Mouse (Mus musculus): Measurements from ENCODE around the gene Cd200r1. TPM values are rescaled to one million over a fixed set of nuclear protein-coding genes. Genes with fewer than 3 reads are reported as not detected.

The Cd200r1 gene
- polyA plus RNA-seq, 1 experiment from 2014 or later: 0.66 TPM

DNA sequence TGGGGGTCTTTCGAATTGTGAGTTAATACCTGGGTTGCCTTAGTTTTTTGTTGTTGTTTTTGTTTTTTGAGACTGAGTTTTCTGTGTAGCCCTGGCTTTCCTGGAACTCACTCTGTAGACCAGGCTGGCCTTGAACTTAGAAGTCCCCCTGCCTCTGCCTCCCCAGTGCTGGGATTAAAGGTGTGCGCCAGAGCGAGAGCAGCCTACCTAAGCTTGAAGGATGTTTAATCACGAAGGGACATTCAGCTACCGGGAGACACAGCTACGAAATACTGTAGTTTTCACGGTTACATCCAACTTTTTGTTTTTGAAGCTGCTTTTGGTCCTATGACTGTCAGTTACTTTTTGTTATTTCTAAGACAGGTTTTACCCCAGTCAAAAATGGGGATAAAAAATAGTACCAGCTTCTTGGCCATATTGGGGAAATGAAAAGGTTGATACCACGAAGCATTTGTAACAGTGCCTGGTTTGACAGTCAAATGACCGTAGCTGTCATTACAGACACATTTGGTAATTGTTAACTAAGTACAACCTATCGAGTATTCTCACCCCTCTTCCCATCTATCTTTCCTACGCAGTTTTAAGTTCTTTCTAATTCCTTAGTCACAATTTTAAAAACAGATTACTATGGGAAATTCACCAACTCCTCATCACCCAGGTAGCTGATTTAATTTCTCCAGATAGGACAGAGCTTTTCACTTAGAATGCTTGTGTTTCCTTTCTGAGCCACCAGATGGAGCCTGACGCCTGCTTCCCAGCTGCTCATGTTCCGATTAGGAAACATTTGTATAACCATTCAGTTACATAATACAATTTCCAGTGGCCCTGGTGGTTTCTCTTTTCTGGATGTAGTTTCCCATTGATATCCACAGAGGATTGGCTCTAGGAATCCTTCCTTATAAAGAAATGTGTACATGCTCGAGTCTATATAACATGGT, 40.0 kb upstream of the Cd200r1 start:
- peak overlapping the region; percentile 88 for H3K4me2 ChIP-seq (replicated peaks; ENCODE audit: low read depth, low read length)
- peaks cover 27% of the 10 kb centered on the region for H3K4me1 ChIP-seq (ENCODE audit: insufficient read depth, low read length)
- peak overlapping the region; percentile 66 for H3K4me3 ChIP-seq (ENCODE audit: low read length)
- H3K9ac ChIP-seq (replicated peaks; ENCODE audit: low read length): peak overlapping the region; percentile 86
- WGBS: 44% methylated on average over 14 of the region's 14 CpGs
- no peaks in the 10 kb centered on the region for H3K9me3 ChIP-seq (ENCODE audit: low read length)
- H3K36me3 ChIP-seq (ENCODE audit: insufficient read depth, low read length): peaks cover 7% of the 10 kb centered on the region
- H3K27me3 ChIP-seq (ENCODE audit: insufficient read depth, low read length): no peaks in the 10 kb centered on the region
- H3K27ac ChIP-seq (ENCODE audit: low read length): peak overlapping the region; percentile 95
- ATAC-seq (ENCODE audit: low FRiP score, low TSS enrichment): no peak

DNA sequence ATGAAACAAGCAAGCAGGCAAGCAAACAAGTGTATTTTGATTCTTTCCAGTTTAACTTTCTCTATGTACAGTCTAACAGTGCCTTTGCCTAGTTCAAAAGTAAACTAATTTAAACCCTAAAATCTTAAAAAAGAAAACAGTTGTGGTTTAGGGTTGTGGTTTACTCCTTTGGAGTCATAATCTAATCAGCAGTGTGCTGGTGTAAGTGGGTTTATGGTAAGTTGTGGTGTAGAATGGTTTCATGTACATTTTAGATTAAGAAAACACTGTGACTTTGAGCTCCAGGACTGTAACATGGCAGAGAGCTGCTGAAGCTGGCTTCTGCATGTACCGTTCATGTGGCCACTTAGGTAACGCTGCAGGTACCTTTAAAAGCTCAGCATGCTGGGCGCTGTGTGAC, 38.0 kb upstream of the Cd200r1 start:
- no peak overlapping the region for H3K27ac ChIP-seq (ENCODE audit: low read length)
- H3K9me3 ChIP-seq (ENCODE audit: low read length): no peaks in the 10 kb centered on the region
- H3K36me3 ChIP-seq (ENCODE audit: insufficient read depth, low read length): peaks cover 20% of the 10 kb centered on the region
- H3K27me3 ChIP-seq (ENCODE audit: insufficient read depth, low read length): no peaks in the 10 kb centered on the region
- WGBS: 99% methylated on average over 3 of the region's 3 CpGs
- peaks cover 26% of the 10 kb centered on the region for H3K4me1 ChIP-seq (ENCODE audit: insufficient read depth, low read length)
- H3K9ac ChIP-seq (replicated peaks; ENCODE audit: low read length): no peak overlapping the region
- H3K4me3 ChIP-seq (ENCODE audit: low read length): no peak overlapping the region
- ATAC-seq (ENCODE audit: low FRiP score, low TSS enrichment): no peak
- no peak overlapping the region for H3K4me2 ChIP-seq (replicated peaks; ENCODE audit: low read depth, low read length)

DNA sequence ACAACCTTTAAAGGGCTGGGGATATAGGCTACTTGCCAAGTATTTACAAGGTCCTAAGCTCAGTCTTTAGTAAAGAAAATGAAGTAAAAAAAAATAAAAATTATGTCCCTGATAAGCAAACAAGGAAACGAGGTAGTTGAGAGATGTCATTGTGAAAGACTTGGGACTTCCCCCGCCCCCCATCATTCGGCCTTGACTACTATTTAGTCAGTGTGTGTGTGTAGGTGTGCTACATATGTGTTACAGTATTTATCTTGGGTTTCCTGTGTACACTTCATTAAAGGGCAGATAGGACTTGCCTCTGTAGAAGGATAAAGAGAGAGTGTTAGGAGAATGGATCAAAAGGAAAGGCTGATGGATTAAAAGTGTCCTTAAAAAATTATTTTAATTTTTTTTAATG, 31.5 kb upstream of the Cd200r1 start:
- no peak overlapping the region for H3K4me3 ChIP-seq (ENCODE audit: low read length)
- no peak for ATAC-seq (ENCODE audit: low FRiP score, low TSS enrichment)
- peaks cover 71% of the 10 kb centered on the region for H3K36me3 ChIP-seq (ENCODE audit: insufficient read depth, low read length)
- H3K4me1 ChIP-seq (ENCODE audit: insufficient read depth, low read length): no peaks in the 10 kb centered on the region
- H3K4me2 ChIP-seq (replicated peaks; ENCODE audit: low read depth, low read length): no peak overlapping the region
- WGBS: 83% methylated on average over 3 of the region's 3 CpGs
- no peaks in the 10 kb centered on the region for H3K9me3 ChIP-seq (ENCODE audit: low read length)
- no peak overlapping the region for H3K27ac ChIP-seq (ENCODE audit: low read length)
- H3K9ac ChIP-seq (replicated peaks; ENCODE audit: low read length): no peak overlapping the region
- H3K27me3 ChIP-seq (ENCODE audit: insufficient read depth, low read length): no peaks in the 10 kb centered on the region

DNA sequence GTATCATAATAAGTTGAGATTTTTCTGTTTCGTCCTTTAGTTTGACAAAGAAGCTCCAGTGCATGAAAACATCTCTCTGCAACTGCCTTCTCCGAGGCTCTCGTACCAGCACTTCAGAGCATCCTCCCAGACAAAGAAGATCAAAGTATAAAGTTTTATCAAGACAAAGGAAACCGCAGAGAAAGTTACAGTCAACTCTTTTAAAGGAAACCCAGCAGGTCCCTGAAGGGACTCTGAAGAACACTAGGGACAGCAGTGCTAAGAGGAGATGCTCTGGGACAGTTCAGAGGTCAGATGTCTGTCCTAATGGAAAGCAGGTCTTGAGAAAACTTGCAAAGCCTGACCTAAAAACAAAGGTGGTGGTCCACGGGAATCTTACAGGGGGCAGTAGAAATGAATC, 29.9 kb upstream of the Cd200r1 start:
- Histone ChIP-seq H3K9me3 (ENCODE audit: low read length) (no peaks in the 10 kb centered on the region), H3K27ac (ENCODE audit: low read length) (no peak overlapping the region), H3K4me1 (ENCODE audit: insufficient read depth, low read length) (no peaks in the 10 kb centered on the region), H3K27me3 (ENCODE audit: insufficient read depth, low read length) (no peaks in the 10 kb centered on the region), H3K4me2 (replicated peaks; ENCODE audit: low read depth, low read length) (no peak overlapping the region), H3K9ac (replicated peaks; ENCODE audit: low read length) (no peak overlapping the region), H3K36me3 (ENCODE audit: insufficient read depth, low read length) (peaks cover 73% of the 10 kb centered on the region), H3K4me3 (ENCODE audit: low read length) (no peak overlapping the region)
- WGBS: 91% methylated on average over 5 of the region's 5 CpGs
- no peak for ATAC-seq (ENCODE audit: low FRiP score, low TSS enrichment)

DNA sequence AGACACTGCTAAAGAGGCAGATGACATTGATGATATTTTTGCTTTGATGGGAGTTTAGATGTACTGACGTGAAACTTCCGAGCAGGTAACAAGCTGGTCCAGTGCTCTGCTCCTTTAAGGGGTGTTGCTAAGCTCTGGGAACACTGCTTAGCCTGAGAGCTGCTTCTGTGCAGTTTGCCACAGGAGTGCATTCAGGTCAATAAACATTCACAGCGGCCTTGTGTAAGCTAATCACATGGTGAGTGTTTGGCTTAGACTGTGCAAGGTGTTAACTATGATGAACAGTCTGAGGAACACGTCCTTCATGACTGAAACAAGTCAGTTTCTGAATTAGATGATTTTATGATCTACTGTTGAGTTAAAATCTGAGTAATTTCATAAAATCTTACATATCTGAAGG, 29.4 kb upstream of the Cd200r1 start:
- ATAC-seq (ENCODE audit: low FRiP score, low TSS enrichment): no peak
- peaks cover 73% of the 10 kb centered on the region for H3K36me3 ChIP-seq (ENCODE audit: insufficient read depth, low read length)

DNA sequence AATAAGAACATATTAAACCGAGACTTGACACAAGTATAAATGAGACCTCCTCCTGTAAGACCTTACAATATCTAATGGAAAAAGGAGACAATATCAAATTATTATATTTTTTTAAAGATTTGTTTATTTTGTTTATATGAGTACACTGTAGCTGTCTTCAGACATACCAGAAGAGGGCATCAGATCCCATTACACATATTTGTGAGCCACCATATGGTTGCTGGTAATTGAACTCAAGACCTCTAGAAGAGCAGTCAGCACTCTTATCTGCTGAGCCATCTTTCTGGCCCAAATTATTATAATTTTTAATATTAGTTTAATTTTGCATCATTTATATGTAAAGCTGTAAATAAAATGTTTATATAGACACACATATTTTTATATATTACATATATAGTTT, 22.8 kb upstream of the Cd200r1 start:
- Histone ChIP-seq H3K9ac (replicated peaks; ENCODE audit: low read length) (no peak overlapping the region), H3K4me3 (ENCODE audit: low read length) (no peak overlapping the region), H3K4me1 (ENCODE audit: insufficient read depth, low read length) (peaks cover 17% of the 10 kb centered on the region), H3K36me3 (ENCODE audit: insufficient read depth, low read length) (peaks cover 26% of the 10 kb centered on the region), H3K4me2 (replicated peaks; ENCODE audit: low read depth, low read length) (no peak overlapping the region), H3K9me3 (ENCODE audit: low read length) (no peaks in the 10 kb centered on the region), H3K27me3 (ENCODE audit: insufficient read depth, low read length) (no peaks in the 10 kb centered on the region), H3K27ac (ENCODE audit: low read length) (no peak overlapping the region)
- no peak for ATAC-seq (ENCODE audit: low FRiP score, low TSS enrichment)
- whole genome bisulfite sequencing: 95% methylated on average over 1 of the region's 1 CpGs

More for the DNA sequence above, 29.4 kb upstream of the Cd200r1 start:
- no peak overlapping the region for H3K4me3 ChIP-seq (ENCODE audit: low read length)
- H3K4me1 ChIP-seq (ENCODE audit: insufficient read depth, low read length): no peaks in the 10 kb centered on the region
- no peak overlapping the region for H3K9ac ChIP-seq (replicated peaks; ENCODE audit: low read length)
- no peaks in the 10 kb centered on the region for H3K9me3 ChIP-seq (ENCODE audit: low read length)
- 80% methylated on average over 4 of the region's 4 CpGs for WGBS
- no peaks in the 10 kb centered on the region for H3K27me3 ChIP-seq (ENCODE audit: insufficient read depth, low read length)
- no peak overlapping the region for H3K27ac ChIP-seq (ENCODE audit: low read length)
- H3K4me2 ChIP-seq (replicated peaks; ENCODE audit: low read depth, low read length): no peak overlapping the region

DNA sequence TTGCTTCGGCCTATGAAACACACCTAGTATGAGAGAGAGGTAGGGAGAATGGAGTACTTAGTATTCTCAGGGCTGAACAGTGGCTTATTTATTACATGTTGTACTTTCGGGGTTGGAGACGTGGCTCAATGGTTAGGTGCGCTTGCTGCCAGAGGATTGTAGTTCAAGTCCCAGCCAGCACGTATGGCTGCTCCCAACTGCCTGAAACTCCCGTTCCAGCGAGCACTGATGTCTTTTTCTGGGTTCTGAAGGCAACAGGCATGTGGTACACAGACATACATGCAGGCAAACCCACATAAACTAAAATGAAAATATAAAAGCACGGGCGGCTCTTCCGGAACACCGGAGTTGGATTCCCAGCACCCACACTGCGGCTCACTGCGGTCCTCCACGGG, 20.1 kb upstream of the Cd200r1 start:
- 6% methylated on average over 14 of the region's 14 CpGs for WGBS
- Histone ChIP-seq H3K4me3 (ENCODE audit: low read length) (peak overlapping the region; percentile 82), H3K27ac (ENCODE audit: low read length) (peak overlapping the region; percentile 97), H3K36me3 (ENCODE audit: insufficient read depth, low read length) (peaks cover 10% of the 10 kb centered on the region), H3K4me2 (replicated peaks; ENCODE audit: low read depth, low read length) (peak overlapping the region; percentile 89), H3K9me3 (ENCODE audit: low read length) (no peaks in the 10 kb centered on the region), H3K9ac (replicated peaks; ENCODE audit: low read length) (peak overlapping the region; percentile 84), H3K27me3 (ENCODE audit: insufficient read depth, low read length) (no peaks in the 10 kb centered on the region), H3K4me1 (ENCODE audit: insufficient read depth, low read length) (peaks cover 17% of the 10 kb centered on the region)
- no peak; the same call in 1 of the 2 replicates for ATAC-seq (ENCODE audit: low FRiP score, low TSS enrichment)

DNA sequence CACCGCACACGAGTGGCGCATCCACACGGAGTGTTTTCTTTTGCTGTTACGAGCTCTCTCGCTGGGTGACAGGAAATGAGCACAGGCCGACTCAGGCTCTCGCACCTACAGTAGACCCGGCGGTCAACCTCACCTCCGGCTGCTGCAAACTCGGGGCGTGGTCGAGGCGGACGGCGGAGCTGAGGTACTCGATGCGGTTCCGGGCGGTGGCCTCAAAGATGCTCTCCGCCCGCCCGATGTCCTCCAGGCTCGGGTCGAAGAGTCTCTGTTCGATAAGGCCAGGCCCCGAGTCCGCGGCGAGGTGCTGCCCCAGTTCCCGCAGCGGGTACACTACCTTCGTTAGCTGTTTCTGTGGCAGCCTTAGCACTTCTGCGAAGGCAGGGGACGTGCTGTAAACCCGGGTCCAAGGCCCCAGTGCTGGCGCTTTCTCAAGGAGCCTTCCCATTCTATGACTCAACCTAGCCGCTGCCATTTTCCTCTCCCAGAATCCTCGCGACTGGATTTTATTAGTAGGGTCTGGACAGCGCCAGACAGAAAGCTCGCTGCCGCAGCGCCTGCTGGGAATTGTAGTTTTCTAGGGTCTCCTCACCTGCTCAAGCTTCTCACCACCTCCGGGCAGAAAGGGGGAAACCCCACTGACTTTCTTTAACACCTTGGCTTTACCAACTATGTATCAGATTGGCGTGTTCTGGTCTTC, 19.5 kb upstream of the Cd200r1 start, which contains the start of gene Gtpbp8:
Gtpbp8 (minus strand) TSS at position 498 of the 697 bp plus-strand sequence.
- Histone ChIP-seq H3K9me3 (ENCODE audit: low read length) (no peaks in the 10 kb centered on the region), H3K36me3 (ENCODE audit: insufficient read depth, low read length) (peaks cover 10% of the 10 kb centered on the region), H3K4me1 (ENCODE audit: insufficient read depth, low read length) (peaks cover 17% of the 10 kb centered on the region), H3K9ac (replicated peaks; ENCODE audit: low read length) (peak within 1 kb of the TSS; percentile 84), H3K4me3 (ENCODE audit: low read length) (peak within 1 kb of the TSS; percentile 82), H3K27ac (ENCODE audit: low read length) (peak within 1 kb of the TSS; percentile 97), H3K4me2 (replicated peaks; ENCODE audit: low read depth, low read length) (peak within 1 kb of the TSS; percentile 89), H3K27me3 (ENCODE audit: insufficient read depth, low read length) (no peaks in the 10 kb centered on the region)
- under 1% methylated on average over 47 of the region's 47 CpGs for WGBS
- peak; percentile 97 for ATAC-seq (ENCODE audit: low FRiP score, low TSS enrichment)

DNA sequence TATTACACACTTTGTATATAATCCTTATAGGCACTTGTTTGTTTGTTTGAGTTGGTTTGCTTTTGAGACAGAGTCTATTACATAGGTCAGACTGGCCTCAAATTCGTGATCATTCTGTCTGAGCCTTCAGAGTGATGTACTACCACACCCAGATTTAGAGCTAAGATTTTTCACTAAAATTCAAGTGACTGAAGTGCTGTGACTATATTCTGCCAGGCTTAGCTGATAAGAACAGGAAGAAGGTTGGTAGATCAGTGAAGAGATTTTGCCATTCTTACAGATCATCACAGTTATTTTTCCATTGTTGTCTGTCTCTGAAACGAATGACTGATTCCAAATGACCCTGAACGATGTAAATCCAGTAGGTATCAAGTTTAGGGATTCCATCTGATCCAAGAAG, 17.5 kb upstream of the Cd200r1 start:
- Histone ChIP-seq H3K4me1 (ENCODE audit: insufficient read depth, low read length) (peaks cover 17% of the 10 kb centered on the region), H3K4me3 (ENCODE audit: low read length) (no peak overlapping the region), H3K27me3 (ENCODE audit: insufficient read depth, low read length) (no peaks in the 10 kb centered on the region), H3K9me3 (ENCODE audit: low read length) (no peaks in the 10 kb centered on the region), H3K4me2 (replicated peaks; ENCODE audit: low read depth, low read length) (no peak overlapping the region), H3K36me3 (ENCODE audit: insufficient read depth, low read length) (no peaks in the 10 kb centered on the region), H3K27ac (ENCODE audit: low read length) (no peak overlapping the region), H3K9ac (replicated peaks; ENCODE audit: low read length) (no peak overlapping the region)
- ATAC-seq (ENCODE audit: low FRiP score, low TSS enrichment): no peak
- 58% methylated on average over 3 of the region's 3 CpGs for WGBS

DNA sequence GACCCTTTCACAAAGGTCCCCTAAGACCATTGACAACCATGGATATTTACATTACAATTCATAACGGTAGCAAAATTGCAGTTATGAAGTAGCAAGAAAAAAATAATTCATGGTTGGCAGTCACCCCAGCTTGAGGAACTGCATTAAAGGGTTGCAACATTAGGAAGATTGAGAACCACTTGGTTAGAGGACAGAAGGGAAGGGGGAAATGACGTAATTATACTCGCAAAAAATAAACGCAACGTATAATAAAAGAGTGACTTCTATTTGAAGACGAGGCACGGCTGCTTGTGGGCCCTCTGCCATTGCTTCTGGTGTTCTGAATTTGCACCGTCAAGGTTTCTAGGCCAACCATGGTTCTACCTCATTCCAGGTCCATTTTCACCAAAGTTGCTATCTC, 7.8 kb upstream of the Cd200r1 start:
- Histone ChIP-seq H3K4me2 (replicated peaks; ENCODE audit: low read depth, low read length) (no peak overlapping the region), H3K4me3 (ENCODE audit: low read length) (no peak overlapping the region)

More for the DNA sequence above, 7.8 kb upstream of the Cd200r1 start:
- Histone ChIP-seq H3K36me3 (ENCODE audit: insufficient read depth, low read length) (no peaks in the 10 kb centered on the region), H3K9me3 (ENCODE audit: low read length) (no peaks in the 10 kb centered on the region), H3K27ac (ENCODE audit: low read length) (no peak overlapping the region), H3K9ac (replicated peaks; ENCODE audit: low read length) (no peak overlapping the region), H3K27me3 (ENCODE audit: insufficient read depth, low read length) (no peaks in the 10 kb centered on the region), H3K4me1 (ENCODE audit: insufficient read depth, low read length) (no peaks in the 10 kb centered on the region)
- no peak for ATAC-seq (ENCODE audit: low FRiP score, low TSS enrichment)
- 72% methylated on average over 8 of the region's 8 CpGs for WGBS

All from kidney, embryonic 16.5 days (tissue).